7 mouse cellular contexts compared by ENCODE assay signal in the genomic region with DNA sequence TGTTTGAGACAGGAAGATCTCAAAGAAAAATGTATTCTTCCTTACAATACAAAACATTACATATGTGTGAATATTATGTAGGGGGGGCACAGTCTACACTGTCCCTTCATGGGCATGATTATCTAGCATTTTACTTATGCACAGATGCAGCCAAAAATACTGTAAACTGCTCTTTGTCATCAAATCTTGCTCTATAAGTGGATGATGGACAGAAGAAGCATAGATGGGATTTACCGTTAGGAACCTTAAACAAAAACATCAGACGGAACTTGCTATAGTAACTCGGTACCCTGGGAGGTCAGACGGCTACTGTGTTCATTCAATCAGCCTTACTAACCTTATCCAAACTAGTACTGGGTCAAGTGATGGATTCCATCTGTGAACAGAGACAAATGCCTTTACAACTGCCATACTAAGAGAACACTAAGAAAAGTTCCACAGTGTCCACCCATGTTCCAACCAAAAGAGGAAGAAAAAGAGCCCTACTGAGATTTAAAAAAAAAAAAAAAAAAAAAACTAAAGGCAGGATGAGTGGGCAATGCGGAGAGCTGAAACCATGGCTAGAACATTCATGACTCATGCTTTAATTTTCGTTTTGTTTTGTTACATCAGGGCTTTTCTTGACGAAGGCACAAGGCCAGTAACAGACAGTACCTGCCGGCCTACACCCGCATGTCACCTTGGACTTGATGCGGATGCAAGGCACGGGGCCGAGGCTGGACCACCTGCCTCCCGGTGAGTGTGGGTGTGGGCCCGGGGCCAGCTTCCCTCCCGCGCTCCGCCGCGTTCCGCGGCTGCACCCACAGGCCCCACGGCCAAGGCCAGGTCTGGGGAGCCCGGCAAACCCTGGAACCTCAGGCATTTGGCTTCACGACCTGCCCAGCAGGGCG. TPM values are rescaled to one million over a fixed set of nuclear protein-coding genes. Genes with fewer than 3 reads are reported as not detected.
DNase-seq lines count a peak whose midpoint lies in the region; ATAC-seq and TF ChIP-seq lines count a peak whose summit lies in the region.

No protein-coding gene starts in this region.

- no peaks in the 10 kb centered on the region; the same call in 1 of the 2 replicates for H3K36me3 ChIP-seq in lung, embryonic 16.5 days (ENCODE audit: control insufficient read depth, insufficient read depth, low read length)
- H3K36me3 ChIP-seq in embryonic facial prominence, embryonic 12.5 days = peaks cover 5% of the 10 kb centered on the region
- H3K36me3 ChIP-seq in limb, embryonic 11.5 days (ENCODE audit: control insufficient read depth, insufficient read depth, low read length) = no peaks in the 10 kb centered on the region

- DNase-seq in lung, postnatal 25 days (ENCODE audit: low spot score) = no peak
- DNase-seq in limb, embryonic 11.5 days (ENCODE audit: low spot score) = peak; percentile 23
- DNase-seq in layer of hippocampus, adult 9-11 months = no peak
- no peak for DNase-seq in right cerebral cortex, postnatal 25 days

- no peaks in the 10 kb centered on the region for H3K9me3 ChIP-seq in lung, embryonic 16.5 days (ENCODE audit: control insufficient read depth, low read length)
- H3K9me3 ChIP-seq in embryonic facial prominence, embryonic 12.5 days = no peaks in the 10 kb centered on the region
- no peaks in the 10 kb centered on the region for H3K9me3 ChIP-seq in limb, embryonic 11.5 days (ENCODE audit: control insufficient read depth, low read length)

- TF ChIP-seq CTCF in olfactory bulb, adult 2 months (IDR thresholded peaks at IDR 0.05; ENCODE audit: insufficient read depth, low read depth, low read length) = no peak

- peaks cover 21% of the 10 kb centered on the region for H3K4me1 ChIP-seq in lung, embryonic 16.5 days (replicated peaks; ENCODE audit: control insufficient read depth, insufficient read depth, low read length)
- H3K4me1 ChIP-seq in embryonic facial prominence, embryonic 12.5 days = peaks cover 15% of the 10 kb centered on the region
- H3K4me1 ChIP-seq in limb, embryonic 11.5 days (ENCODE audit: control insufficient read depth, insufficient read depth, low read length) = no peaks in the 10 kb centered on the region
- peaks cover 4% of the 10 kb centered on the region for H3K4me1 ChIP-seq in olfactory bulb, adult 2 months (ENCODE audit: control insufficient read depth, insufficient read depth, low read length)

- H3K9ac ChIP-seq in lung, embryonic 16.5 days (ENCODE audit: low read length) = peak overlapping the region; percentile 95
- peak overlapping the region; percentile 93 for H3K9ac ChIP-seq in embryonic facial prominence, embryonic 12.5 days
- H3K9ac ChIP-seq in limb, embryonic 11.5 days (ENCODE audit: low read length) = peak overlapping the region; percentile 91

- H3K27me3 ChIP-seq in lung, embryonic 16.5 days (ENCODE audit: control insufficient read depth, insufficient read depth, low read depth, low read length) = no peaks in the 10 kb centered on the region
- no peaks in the 10 kb centered on the region for H3K27me3 ChIP-seq in embryonic facial prominence, embryonic 12.5 days
- H3K27me3 ChIP-seq in limb, embryonic 11.5 days (ENCODE audit: control insufficient read depth, insufficient read depth, low read length) = no peaks in the 10 kb centered on the region

- H3K27ac ChIP-seq in lung, embryonic 16.5 days (ENCODE audit: low read length) = peak overlapping the region; percentile 88
- H3K27ac ChIP-seq in embryonic facial prominence, embryonic 12.5 days = peak overlapping the region; percentile 92
- H3K27ac ChIP-seq in limb, embryonic 11.5 days (replicated peaks; ENCODE audit: low read depth, low read length) = 0 out of 2 replicates have a peak overlapping the region, but pooled peaks have one; percentile 21
- H3K27ac ChIP-seq in olfactory bulb, adult 2 months (ENCODE audit: insufficient read depth, low read depth, low read length) = peak overlapping the region; percentile 79

- H3K4me2 ChIP-seq in lung, embryonic 16.5 days (ENCODE audit: low read depth, low read length) = peak overlapping the region; percentile 65
- peak overlapping the region; percentile 59 for H3K4me2 ChIP-seq in embryonic facial prominence, embryonic 12.5 days (replicated peaks)
- H3K4me2 ChIP-seq in limb, embryonic 11.5 days (ENCODE audit: low read depth, severe bottlenecking) = peak overlapping the region; percentile 15

- no peak; the same call in 1 of the 2 replicates for ATAC-seq in lung, embryonic 16.5 days (ENCODE audit: low read depth)
- peak; percentile 75 for ATAC-seq in embryonic facial prominence, embryonic 12.5 days (ENCODE audit: insufficient number of reproducible peaks, insufficient read depth, low FRiP score, low TSS enrichment)
- ATAC-seq in limb, embryonic 11.5 days (ENCODE audit: insufficient number of reproducible peaks, low FRiP score, low TSS enrichment, low read depth) = peak; percentile 84

- no peak for TF ChIP-seq POLR2A in olfactory bulb, adult 2 months (IDR thresholded peaks at IDR 0.05; ENCODE audit: insufficient read depth, low read depth, low read length)

- H3K4me3 ChIP-seq in lung, embryonic 16.5 days (ENCODE audit: low read length) = peak overlapping the region; percentile 91
- H3K4me3 ChIP-seq in embryonic facial prominence, embryonic 12.5 days = peak overlapping the region; percentile 91
- H3K4me3 ChIP-seq in limb, embryonic 11.5 days (ENCODE audit: low read depth, low read length) = peak overlapping the region; percentile 75
- peak overlapping the region; percentile 76 for H3K4me3 ChIP-seq in olfactory bulb, adult 2 months (ENCODE audit: insufficient read depth, low read depth, low read length)

- under 1% methylated on average over 25 of the region's 25 CpGs for WGBS in lung, embryonic 16.5 days
- WGBS in embryonic facial prominence, embryonic 12.5 days = 0% methylated on average over 25 of the region's 25 CpGs
- under 1% methylated on average over 25 of the region's 25 CpGs for WGBS in limb, embryonic 11.5 days
- WGBS in olfactory bulb, adult 2 months = under 1% methylated on average over 25 of the region's 25 CpGs

RNA-seq across cellular contexts. Expression of gene Stard3nl, which starts 0.6 kb away (rescaled TPM):
- polyA plus RNA-seq in lung, embryonic 16.5 days (2015; fragmentation: Nextera tagmentation; extraction: Ambion mirVana) = 102 and 107 TPM in 2 replicates
- polyA plus RNA-seq in embryonic facial prominence, embryonic 12.5 days (2016; fragmentation: Nextera tagmentation; extraction: Ambion mirVana) = 116 and 127 TPM in 2 replicates
- polyA plus RNA-seq in limb, embryonic 11.5 days (2014; fragmentation: Nextera tagmentation; extraction: Ambion mirVana) = 99.6 and 111 TPM in 2 replicates
- polyA plus RNA-seq in olfactory bulb, adult 2 months (2012; ENCODE audit: insufficient read depth, insufficient read length, low replicate concordance, missing spikeins) = not detected in 2 replicates

Comparison
In these comparisons a context has a peak if more than half of its experiments do, and no peak if none do; other contexts are left out.
1. H3K27ac ChIP-seq: peak in every context shown above with its lines; median percentile 92 in embryonic facial prominence, embryonic 12.5 days; 88 in lung, embryonic 16.5 days; 79 in olfactory bulb, adult 2 months; 21 in limb, embryonic 11.5 days.
2. H3K4me2 ChIP-seq: peak in every context shown above with its lines; median percentile 65 in lung, embryonic 16.5 days; 59 in embryonic facial prominence, embryonic 12.5 days; 15 in limb, embryonic 11.5 days.
3. RNA of gene Stard3nl, which starts 0.6 kb away (polyA plus RNA-seq): 116 to 127 TPM in embryonic facial prominence, embryonic 12.5 days, 99.6 to 111 TPM in limb, embryonic 11.5 days and 102 to 107 TPM in lung, embryonic 16.5 days; not detected in olfactory bulb, adult 2 months; every median in the first group is over 100 times any median in the second.
4. Peak in every context shown above with its lines, with median percentiles within 50 percentile points of each other: H3K4me3 ChIP-seq and H3K9ac ChIP-seq.